Mouse (Mus musculus) embryonic fibroblast, embryonic 13.5 days (primary cell): ENCODE data around the gene Uba2.

Source experiments
- CTCF ChIP-seq: IDR thresholded peaks from 2 replicates; pipeline ENCODE4 v1.5.1; 2011; ENCODE audit warnings: mild to moderate bottlenecking, control low read depth, low read length, moderate library complexity, borderline replicate concordance; ENCODE audit not compliant: insufficient read depth
- POLR2A ChIP-seq: IDR thresholded peaks from 2 replicates; pipeline ENCODE4 v1.6.1; 2011; ENCODE audit warnings: low read depth, mild to moderate bottlenecking, control low read depth, low read length, moderate library complexity

DNA sequence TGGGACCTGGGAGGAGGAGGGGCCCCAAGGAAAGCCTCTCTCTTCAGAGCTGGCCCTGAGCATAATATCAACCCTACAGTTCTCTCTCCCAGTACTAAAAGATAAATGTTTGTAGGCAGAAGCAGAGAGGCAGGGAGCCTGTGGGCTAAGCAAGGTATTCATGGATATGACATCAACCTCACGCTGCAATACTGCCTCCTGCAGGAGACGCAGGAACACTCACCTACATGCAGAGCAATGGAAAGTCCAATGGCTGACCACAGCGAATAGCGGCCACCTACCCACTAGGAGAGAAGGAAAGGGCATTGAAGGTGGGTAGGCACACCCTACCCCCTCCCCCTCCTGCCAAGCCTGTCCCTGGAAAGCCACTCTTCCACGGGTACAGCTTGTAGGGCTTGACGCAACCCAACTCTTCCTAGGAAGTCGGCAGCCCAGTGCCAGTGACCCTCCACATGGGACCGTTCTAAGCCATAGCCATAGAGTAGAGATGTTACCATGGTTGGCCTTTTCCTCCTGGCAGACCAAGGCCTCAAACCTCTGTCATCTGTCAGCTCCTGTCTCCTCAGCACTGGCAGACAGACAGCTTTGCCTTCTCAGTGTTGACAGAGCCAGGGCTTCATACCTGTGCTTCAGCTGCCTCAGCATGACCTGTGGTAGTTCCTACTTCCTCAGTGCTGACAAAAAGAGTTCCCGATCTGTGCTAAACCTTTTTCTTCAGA, 38.8 kb upstream of the Uba2 start:
- TF ChIP-seq POLR2A (no peak), CTCF (peak; percentile 54; the same call in 1 of the 2 replicates)
